Mouse (Mus musculus) layer of hippocampus, postnatal 10 days (tissue): ENCODE results near the gene Tdrd3. TPM values are rescaled to one million over a fixed set of nuclear protein-coding genes. Genes with fewer than 3 reads are reported as not detected.

ENCODE experiments used
- DNase-seq, 2 experiments: peaks; one replicate each; pipeline ENCODE4 v3.0.0; 2021; ENCODE audit warnings: low spot score in 2 of 2
- long read RNA-seq: library from polyadenylated mRNA; stranded (forward); transcript quantifications from one replicate; pipeline ENCODE4 v2.0.0, GENCODE M21; 2023
- total RNA-seq, 2 experiments: library from RNA; stranded (reverse); gene quantifications; 2 replicates each; pipeline ENCODE4 v1.2.3; 2021

Gene Tdrd3
- 10 to 100 TPM; 30.0 to 33.8 TPM for total RNA-seq
- long read RNA-seq, partial matches to known transcripts, result 0 of 18 reads
- long read RNA-seq, other reads (novel, unspliced or antisense), result 13 of 18 reads

- peak; percentile 90 to 94 for DNase-seq
Observed at GRCm38 (mm10) chr14:87415808-87416721, at the start of gene Tdrd3. Gene Tdrd3, plus strand, starts transcription at chr14:87416639.

GRCm38 (mm10) chr14:87367169-87367568 is 49.3 kb upstream of the Tdrd3 start:
- no peak for DNase-seq

- DNase-seq, result no peak
Observed at GRCm38 (mm10) chr14:87383041-87383440, 33.4 kb upstream of the Tdrd3 start.

DNA sequence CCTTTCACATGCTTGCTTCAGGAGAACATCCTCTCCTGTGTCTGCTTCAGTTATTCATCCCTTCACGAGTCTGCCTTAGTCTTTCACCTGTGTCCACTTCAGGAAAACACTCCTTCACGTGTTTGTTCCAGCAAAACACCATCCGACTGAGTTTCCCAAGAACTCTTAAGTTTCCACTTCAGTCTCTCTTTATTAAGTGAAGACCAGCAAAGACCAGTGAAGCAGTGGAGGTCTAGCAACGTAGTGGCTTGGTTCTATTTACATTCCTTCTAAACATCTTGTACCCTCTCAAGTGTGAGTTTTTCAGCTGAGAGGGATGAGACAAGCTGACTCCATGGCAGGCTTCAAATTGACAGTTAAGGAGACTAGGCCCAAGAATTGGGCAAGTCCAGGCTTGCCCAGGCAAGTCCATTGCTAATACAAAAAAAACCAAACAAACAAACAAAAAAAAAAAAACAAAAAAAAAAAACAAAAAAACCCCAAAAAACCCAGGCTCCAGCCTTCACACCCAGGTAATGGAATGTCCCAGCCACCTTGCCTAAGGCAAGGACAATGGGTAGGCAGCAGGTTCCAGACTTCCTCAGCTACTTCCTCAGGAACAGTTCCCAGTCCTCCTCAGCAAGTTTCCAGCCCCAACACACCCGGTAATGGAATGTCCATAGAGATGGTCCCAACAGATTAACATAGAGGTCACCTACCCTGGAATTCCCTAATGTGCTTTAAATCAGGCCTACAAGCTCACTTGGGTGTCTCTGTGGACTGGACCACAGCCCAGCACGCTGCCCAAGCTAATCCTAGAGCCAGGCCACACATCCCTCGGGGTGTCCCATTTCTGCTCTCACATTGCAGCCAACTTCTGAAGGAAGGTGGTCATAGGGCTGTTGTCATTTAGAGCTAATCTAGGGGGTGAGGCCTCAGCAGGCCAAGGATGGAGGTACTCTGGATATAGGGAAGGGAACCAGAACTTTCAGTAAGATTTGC is 31.9 kb upstream of the Tdrd3 start:
- DNase-seq, result no peak

DNA sequence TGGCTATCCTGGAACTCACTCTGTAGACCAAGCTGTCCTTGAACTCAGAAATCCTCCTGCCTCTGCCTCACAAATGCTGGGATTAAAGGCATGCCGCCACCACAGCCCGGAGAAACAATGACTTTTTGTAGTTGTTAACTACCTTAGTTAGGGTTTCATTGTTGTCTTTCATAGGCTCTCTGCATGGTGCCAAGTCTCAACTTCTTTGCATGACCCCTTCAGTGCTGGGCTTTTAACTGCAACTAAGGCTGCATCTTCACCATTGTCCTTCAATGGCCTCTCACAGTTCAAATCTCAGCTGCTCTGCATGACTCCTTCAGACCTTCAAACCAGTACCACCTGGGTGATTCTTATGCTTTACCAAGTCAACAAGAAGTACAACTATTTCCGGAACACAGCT is 23.3 kb upstream of the Tdrd3 start:
- DNase-seq, result no peak

- no peak for DNase-seq
Observed at GRCm38 (mm10) chr14:87396643-87397042, 19.8 kb upstream of the Tdrd3 start.

GRCm38 (mm10) chr14:87415486-87415807 is 992 bp upstream of the Tdrd3 start:
- DNase-seq, result no peak

- peak; percentile 32 to 51 for DNase-seq
Observed at GRCm38 (mm10) chr14:87416755-87417690, 584 bp downstream of the Tdrd3 start.

GRCm38 (mm10) chr14:87417691-87418070 is 1.2 kb downstream of the Tdrd3 start:
- DNase-seq, result no peak

DNA sequence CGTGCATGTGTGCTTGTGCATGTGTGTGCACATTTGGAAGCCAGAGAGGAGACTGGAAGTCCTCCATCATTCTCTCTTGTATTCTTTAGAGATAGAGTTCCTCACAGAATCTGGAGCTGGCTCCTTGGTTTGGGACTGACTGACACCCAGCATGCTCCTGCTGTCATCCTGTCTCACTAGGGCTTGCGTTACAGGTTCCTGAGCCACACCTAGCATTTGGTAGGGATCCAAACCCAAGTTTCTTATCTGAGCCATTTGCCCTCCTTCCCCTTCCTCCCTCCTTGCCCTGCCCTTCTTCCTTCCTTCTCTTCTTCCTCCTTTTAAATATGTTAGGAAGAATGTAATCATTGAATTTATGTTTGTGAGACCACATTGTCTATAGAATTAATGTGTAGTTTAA is 3.3 kb downstream of the Tdrd3 start:
- DNase-seq, result no peak

- no peak for DNase-seq
Observed at GRCm38 (mm10) chr14:87420576-87420975, 4.1 kb downstream of the Tdrd3 start.

GRCm38 (mm10) chr14:87422432-87422831 is 6.0 kb downstream of the Tdrd3 start:
- no peak for DNase-seq

DNA sequence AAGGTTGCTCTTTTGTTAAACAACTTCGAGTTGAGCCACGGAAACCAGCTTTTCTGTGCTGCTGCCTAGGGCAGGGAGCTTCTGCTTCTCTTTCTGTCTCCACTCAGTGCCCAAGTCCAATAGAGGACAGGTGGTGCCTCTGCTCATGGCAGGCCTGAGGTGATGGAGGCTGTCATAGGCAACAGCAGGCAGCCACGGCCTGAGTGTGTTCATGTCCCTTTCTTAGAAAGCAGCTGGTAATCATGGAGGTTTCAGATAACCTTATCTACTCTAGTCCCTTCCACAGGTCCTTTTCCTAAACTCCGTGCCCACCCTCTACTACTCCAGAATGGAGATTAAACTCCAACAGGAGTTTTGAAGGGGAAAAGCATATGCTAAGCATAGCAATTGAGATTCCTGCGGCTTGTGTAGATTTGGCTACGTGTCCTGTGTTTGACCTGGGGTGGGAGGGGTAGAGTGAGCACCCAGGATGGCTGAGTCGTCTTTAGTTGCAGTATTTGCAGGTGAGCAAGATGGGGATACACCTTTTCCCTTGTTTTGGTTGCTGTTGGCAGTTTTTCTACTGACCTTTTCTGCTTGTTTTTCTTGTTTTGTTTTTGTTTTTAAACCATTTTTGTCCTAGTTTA is 10.0 kb downstream of the Tdrd3 start:
- no peak for DNase-seq

DNA sequence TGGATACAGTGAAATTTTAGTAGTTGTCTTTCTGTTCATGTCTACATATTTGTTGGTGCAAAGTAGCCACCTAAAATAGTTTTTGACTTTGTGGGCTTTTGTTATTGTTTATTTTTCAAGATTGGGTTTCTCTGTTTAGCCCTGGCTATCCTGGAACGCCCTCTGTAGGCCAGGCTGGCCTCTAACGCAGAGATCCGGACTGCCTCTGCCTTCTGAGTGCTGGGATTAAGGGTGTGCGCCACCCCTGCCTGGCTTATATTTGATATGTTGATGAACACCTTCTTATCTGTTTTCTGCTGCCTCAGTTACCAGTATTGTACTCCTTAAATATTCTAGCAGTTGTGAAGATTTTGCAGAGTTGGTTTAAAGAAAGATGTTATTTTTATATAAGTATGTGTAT is 10.6 kb downstream of the Tdrd3 start:
- no peak for DNase-seq

- DNase-seq, result no peak
Observed at GRCm38 (mm10) chr14:87427659-87428289, 11.3 kb downstream of the Tdrd3 start.

GRCm38 (mm10) chr14:87433390-87433915 is 17.0 kb downstream of the Tdrd3 start:
- no peak for DNase-seq

DNA sequence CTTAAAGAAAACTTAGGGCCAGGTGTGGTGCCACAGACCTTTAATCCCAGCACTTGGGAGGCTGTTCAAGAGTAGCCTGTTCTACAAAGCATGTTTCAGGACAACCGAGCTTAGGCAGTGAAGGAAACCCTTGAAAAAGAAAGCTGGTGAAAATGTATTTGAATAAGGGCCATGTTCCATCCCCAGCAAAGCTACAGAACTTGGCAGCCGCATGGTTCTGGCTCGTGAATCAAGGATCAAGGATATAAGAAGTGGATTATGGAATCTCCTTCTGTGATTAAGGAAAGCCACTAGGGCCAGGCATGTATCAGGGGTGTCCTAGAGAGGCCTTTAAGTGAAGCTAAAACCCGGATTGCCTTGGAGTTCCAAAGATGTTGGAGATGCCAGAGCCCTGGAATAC is 18.9 kb downstream of the Tdrd3 start:
- no peak for DNase-seq

DNA sequence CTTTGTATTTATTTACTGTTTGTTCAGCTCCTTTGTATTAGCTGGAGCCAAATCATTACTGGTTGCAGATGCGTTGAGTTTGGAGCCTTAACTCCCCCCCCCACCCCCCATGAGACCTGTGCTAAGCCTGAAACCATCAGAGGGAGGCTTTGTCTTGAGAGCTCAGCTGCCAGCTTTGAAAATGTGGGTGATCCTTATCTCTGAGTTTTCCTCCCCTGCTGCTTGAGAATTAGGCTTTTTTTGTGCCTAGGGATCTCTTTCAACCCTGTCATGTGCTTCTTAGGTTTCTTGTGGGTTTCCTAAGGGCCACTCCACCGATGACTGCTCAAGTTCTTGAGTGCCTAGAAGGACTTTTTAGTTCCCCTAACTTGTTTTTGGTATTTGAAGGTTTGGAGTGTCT is 23.3 kb downstream of the Tdrd3 start:
- DNase-seq, result no peak

DNA sequence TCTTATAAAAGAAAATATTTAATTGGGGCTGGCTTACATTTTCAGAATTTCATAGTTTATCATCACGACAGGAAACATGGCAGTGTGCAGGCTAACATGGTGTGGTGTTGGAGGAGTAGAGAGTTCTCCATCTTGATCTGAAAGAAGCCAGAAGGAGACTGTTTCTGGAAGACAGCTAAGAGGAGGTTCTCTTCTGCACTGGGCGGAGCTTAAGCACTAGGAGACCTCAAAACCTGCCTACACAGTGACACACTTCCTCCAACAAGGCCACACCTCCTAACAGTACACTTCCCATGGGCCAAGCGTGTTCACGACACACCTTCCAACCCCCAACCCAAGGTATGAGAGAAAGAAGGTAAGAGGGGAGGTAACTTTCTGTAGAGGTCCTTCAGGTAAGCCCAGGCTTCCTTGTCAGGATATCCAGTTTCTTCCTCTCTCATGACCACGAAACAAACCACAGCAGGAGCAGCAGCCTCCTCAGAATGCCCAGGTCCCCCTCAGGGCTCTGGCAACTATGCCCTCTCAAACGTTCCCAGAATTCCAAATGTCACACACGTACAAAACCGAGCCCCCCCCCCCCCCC is 30.0 kb downstream of the Tdrd3 start:
- DNase-seq, result no peak
